ENCODE assay signal across 10 mouse cellular contexts in the genomic region with DNA sequence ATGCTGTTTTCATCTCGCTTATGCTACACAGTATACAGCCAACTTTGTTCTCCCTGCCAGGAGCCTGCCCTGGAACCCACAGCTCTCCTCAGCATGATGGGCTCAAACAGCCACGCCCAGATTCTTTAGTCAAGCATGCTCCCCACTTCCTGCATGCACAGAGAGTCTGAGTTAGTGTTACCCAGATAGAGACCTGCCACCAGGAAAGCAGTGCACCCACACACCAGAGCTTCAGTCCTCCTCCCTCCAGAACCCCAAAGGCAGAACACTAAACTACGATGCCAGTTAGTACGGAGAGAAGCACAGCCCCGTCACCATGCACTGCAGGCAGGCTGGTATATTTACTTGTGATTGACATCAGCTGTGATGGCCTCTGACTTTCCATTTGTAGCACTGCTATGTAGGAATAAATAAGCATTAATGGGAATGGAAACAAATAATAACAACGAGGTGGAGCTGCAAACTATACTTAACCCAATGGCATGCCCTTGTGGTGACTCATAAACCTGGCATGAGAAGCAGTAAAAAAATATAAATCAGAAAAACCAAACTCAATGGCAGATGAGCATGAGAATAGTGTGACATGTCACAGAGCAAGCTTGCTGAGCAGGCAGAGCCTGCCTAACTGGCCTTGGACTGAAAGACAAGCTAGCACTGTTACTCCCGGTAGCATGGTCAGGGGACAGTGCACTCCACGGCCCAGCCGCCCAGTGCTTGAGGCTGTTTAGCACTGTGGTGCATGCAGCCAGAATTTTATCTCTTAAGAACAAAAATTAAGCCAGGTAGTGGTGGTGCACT. TPM values are rescaled to one million over a fixed set of nuclear protein-coding genes. Genes with fewer than 3 reads are reported as not detected.
DNase-seq lines count a peak whose midpoint lies in the region; ATAC-seq lines count a peak whose summit lies in the region.
"Had no signal": no experiment of that assay in that cellular context is flagged by ENCODE, and none has a peak within 500 bp of the region (broad histone marks: within the 10 kb centered on the region; RNA-seq: fewer than 3 reads in every experiment).

No protein-coding gene starts in this region.

- no peak overlapping the region for H3K9ac ChIP-seq in embryonic facial prominence, embryonic 15.5 days
- H3K9ac ChIP-seq in intestine, embryonic 16.5 days (ENCODE audit: low read depth, low read length), result no peak overlapping the region
- H3K9ac ChIP-seq: hindbrain, embryonic 15.5 days had no signal

- H3K27ac ChIP-seq in embryonic facial prominence, embryonic 15.5 days (replicated peaks), result 0 out of 2 replicates have a peak overlapping the region, but pooled peaks have one; percentile 28
- no peak overlapping the region for H3K27ac ChIP-seq in embryonic facial prominence, embryonic 10.5 days (replicated peaks)
- H3K27ac ChIP-seq in intestine, embryonic 16.5 days (ENCODE audit: low read length), result no peak overlapping the region
- H3K27ac ChIP-seq: hindbrain, embryonic 15.5 days had no signal

- H3K9me3 ChIP-seq in embryonic facial prominence, embryonic 15.5 days (replicated peaks), result no peaks in the 10 kb centered on the region
- H3K9me3 ChIP-seq in embryonic facial prominence, embryonic 10.5 days, result no peaks in the 10 kb centered on the region
- H3K9me3 ChIP-seq in intestine, embryonic 16.5 days (ENCODE audit: control insufficient read depth, low read length), result no peaks in the 10 kb centered on the region
- H3K9me3 ChIP-seq: hindbrain, embryonic 15.5 days had no signal

- no peak for DNase-seq in embryonic facial prominence, embryonic 10.5 days (ENCODE audit: low spot score)
- DNase-seq in MEL-GATA-1-ER (ENCODE audit: extremely low read depth, low read depth) (peak; percentile 70), adipocyte (ENCODE audit: low spot score) (no peak)
- peak; percentile 72 for DNase-seq in splenic B cell, adult 2 months (ENCODE audit: low read depth, low spot score)
- DNase-seq in left cerebral cortex, adult 18-20 months (ENCODE audit: low spot score in 2 of 2), result no peak
- DNase-seq in gastrocnemius, adult 8-10 months (ENCODE audit: low spot score in 2 of 2), result no peak

- peaks cover 38% of the 10 kb centered on the region for H3K36me3 ChIP-seq in embryonic facial prominence, embryonic 15.5 days
- H3K36me3 ChIP-seq in embryonic facial prominence, embryonic 10.5 days (replicated peaks), result peaks cover 58% of the 10 kb centered on the region
- H3K36me3 ChIP-seq in intestine, embryonic 16.5 days (ENCODE audit: control insufficient read depth, insufficient read depth, low read length), result no peaks in the 10 kb centered on the region
- peaks cover 2% of the 10 kb centered on the region for H3K36me3 ChIP-seq in splenic B cell, adult 2 months (ENCODE audit: control insufficient read depth, insufficient read depth, low read length, poor library complexity, severe bottlenecking)

- no peak overlapping the region for H3K4me2 ChIP-seq in embryonic facial prominence, embryonic 15.5 days (replicated peaks)
- no peak overlapping the region for H3K4me2 ChIP-seq in intestine, embryonic 16.5 days (ENCODE audit: low read depth, low read length)
- H3K4me2 ChIP-seq: hindbrain, embryonic 15.5 days had no signal

- ATAC-seq in embryonic facial prominence, embryonic 15.5 days (ENCODE audit: insufficient number of reproducible peaks, low FRiP score, low TSS enrichment, low read depth), result peak; percentile 51; the same call in 1 of the 2 replicates
- peak; percentile 48; the same call in 1 of the 2 replicates for ATAC-seq in intestine, embryonic 16.5 days
- ATAC-seq: forebrain, embryonic 14.5 days had no signal

- 62% methylated on average over 9 of the region's 9 CpGs for WGBS in embryonic facial prominence, embryonic 15.5 days
- WGBS in embryonic facial prominence, embryonic 10.5 days, result 88% methylated on average over 9 of the region's 9 CpGs
- 78% methylated on average over 9 of the region's 9 CpGs for WGBS in intestine, embryonic 16.5 days

- 0 out of 2 replicates have a peak, but pooled peaks cover 3% of the 10 kb centered on the region for H3K4me1 ChIP-seq in embryonic facial prominence, embryonic 15.5 days
- H3K4me1 ChIP-seq in embryonic facial prominence, embryonic 10.5 days, result no peaks in the 10 kb centered on the region
- H3K4me1 ChIP-seq in intestine, embryonic 16.5 days (ENCODE audit: control insufficient read depth, insufficient read depth, low read length), result no peaks in the 10 kb centered on the region
- H3K4me1 ChIP-seq: hindbrain, embryonic 15.5 days had no signal

- H3K27me3 ChIP-seq in embryonic facial prominence, embryonic 15.5 days, result no peaks in the 10 kb centered on the region
- no peaks in the 10 kb centered on the region for H3K27me3 ChIP-seq in embryonic facial prominence, embryonic 10.5 days (replicated peaks; ENCODE audit: low read depth, poor library complexity, severe bottlenecking)
- no peaks in the 10 kb centered on the region for H3K27me3 ChIP-seq in intestine, embryonic 16.5 days (replicated peaks; ENCODE audit: control insufficient read depth, insufficient read depth, low read length)
- H3K27me3 ChIP-seq in splenic B cell, adult 2 months (ENCODE audit: control insufficient read depth, insufficient read depth, low read length, poor library complexity, severe bottlenecking), result no peaks in the 10 kb centered on the region
- H3K27me3 ChIP-seq: hindbrain, embryonic 15.5 days had no signal

- no peak overlapping the region for H3K4me3 ChIP-seq in embryonic facial prominence, embryonic 15.5 days (replicated peaks)
- H3K4me3 ChIP-seq in embryonic facial prominence, embryonic 10.5 days, result no peak overlapping the region
- H3K4me3 ChIP-seq in intestine, embryonic 16.5 days (ENCODE audit: low read length), result no peak overlapping the region
- H3K4me3 ChIP-seq: hindbrain, embryonic 15.5 days had no signal

RNA-seq across cellular contexts. Expression of a gene that starts 26.9 kb away (rescaled TPM):
- polyA plus RNA-seq in embryonic facial prominence, embryonic 15.5 days (2015; fragmentation: Nextera tagmentation; extraction: Ambion mirVana), result 68.4 and 70.9 TPM in 2 replicates
- polyA plus RNA-seq in embryonic facial prominence, embryonic 10.5 days (2016; fragmentation: Nextera tagmentation; extraction: Ambion mirVana), result 56.3 and 56.5 TPM in 2 replicates
- 46.5 and 46.9 TPM in 2 replicates for polyA plus RNA-seq in intestine, embryonic 16.5 days (2015; fragmentation: Nextera tagmentation; extraction: Ambion mirVana)
- total RNA-seq in left cerebral cortex, adult 18-20 months (2021), result 10 to 100 TPM; 60.6 to 69.4 TPM
- 10 to 100 TPM; 41.6 to 64.9 (median 48.9) TPM for total RNA-seq in gastrocnemius, adult 8-10 months (2022)

RNA-seq across cellular contexts. Expression of a gene that starts 37.3 kb away (rescaled TPM):
- polyA plus RNA-seq in embryonic facial prominence, embryonic 15.5 days (2015; fragmentation: Nextera tagmentation; extraction: Ambion mirVana), result 89.0 and 90.2 TPM in 2 replicates
- 62.9 and 69.6 TPM in 2 replicates for polyA plus RNA-seq in embryonic facial prominence, embryonic 10.5 days (2016; fragmentation: Nextera tagmentation; extraction: Ambion mirVana)
- polyA plus RNA-seq in intestine, embryonic 16.5 days (2015; fragmentation: Nextera tagmentation; extraction: Ambion mirVana), result 31.9 and 34.8 TPM in 2 replicates
- total RNA-seq in left cerebral cortex, adult 18-20 months (2021), result 1 to 10 TPM; 7.0 to 7.2 TPM
- 10 to 100 TPM; 10.7 to 20.9 (median 16.8) TPM for total RNA-seq in gastrocnemius, adult 8-10 months (2022)

Comparison
In these comparisons a context has a peak if more than half of its experiments do, and no peak if none do; other contexts are left out.
1. DNase-seq: peak in MEL-GATA-1-ER (single experiment) and splenic B cell, adult 2 months (single experiment); none in embryonic facial prominence, embryonic 10.5 days (single experiment), adipocyte (single experiment), left cerebral cortex, adult 18-20 months (0 of 2) and gastrocnemius, adult 8-10 months (0 of 2).